Mouse (Mus musculus) regulatory T cell (primary cell): Measurements from ENCODE around the gene Myt1l.

Experiments used
- in situ Hi-C: fragments of 300-600 bp; cut with MboI, MseI; formaldehyde crosslinking; loops from one replicate; pipeline ENCODE4 v1.15.1; 2025; ENCODE audit warnings: high pct_unique_total_duplicates

Gene Myt1l

DNA sequence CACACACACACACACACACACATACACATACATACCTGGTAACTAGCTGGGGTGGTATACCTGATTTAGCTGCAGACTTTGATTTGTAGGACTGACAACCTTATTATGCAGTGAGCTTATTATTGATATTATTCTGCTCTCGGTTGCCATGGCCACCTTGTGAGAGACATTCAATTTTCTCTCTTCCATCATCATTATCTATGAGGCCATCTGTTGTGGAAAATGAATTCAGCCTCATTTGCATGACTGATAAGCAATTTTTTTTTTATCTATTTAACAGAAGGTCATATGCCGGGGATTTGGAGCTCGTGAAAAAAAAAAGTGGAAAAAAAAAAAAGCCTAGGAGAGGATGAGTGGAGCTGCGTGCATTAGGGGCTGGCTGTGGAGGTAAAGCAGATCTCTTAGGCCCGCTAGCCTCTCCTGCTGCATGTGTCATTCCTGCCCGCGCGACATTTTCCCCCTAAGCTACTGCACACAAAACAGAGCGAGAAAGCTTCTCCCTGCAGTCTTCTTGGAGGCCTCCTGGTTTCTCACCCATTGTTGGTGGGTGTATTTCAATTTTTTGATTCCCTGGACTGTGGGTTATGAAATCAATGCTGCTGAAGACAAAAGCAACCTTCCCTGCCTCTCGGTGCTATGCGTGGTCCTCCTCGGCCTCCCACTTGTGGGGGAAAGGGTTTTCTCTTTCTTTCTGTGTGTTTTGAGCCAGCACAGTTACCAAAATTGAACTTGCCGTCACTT is at the start of gene Myt1l:
TSS of gene Myt1l (plus strand) at position 354 of the 741 bp plus-strand sequence.
- in situ Hi-C loops, result no loop called here

DNA sequence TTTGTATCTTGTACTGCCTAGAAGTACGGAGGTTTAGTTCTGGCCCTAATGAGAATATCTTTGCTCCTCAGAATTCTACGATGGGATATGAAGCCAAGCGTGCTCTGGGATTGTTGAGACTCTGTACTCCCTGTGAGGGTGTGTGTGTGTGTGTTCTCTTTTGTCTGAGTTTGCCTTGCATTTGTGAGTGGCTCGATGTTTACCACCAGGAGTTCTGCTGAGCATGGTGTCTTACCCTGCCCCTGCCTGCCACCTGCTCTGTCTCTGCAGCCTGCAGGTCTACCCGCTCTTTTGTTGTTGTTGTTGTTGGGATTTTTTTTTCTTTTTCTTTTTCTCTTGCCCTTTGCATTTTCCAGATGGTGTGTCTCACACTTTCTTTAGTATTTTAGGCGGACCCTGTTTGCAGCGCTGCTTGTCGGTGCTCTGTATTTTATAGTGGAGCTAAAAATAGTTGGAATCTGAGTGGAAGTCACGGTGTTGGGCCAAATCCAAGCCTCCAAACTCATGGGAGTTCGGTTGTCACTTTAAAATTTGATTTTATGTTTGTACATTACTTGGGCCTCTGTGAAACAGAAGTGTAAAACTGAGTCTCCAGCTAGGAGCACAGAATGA is 41.7 kb upstream of the Myt1l start:
- in situ Hi-C loops, result no loop called here

GRCm38 (mm10) chr12:29526236-29526644 is 1.9 kb upstream of the Myt1l start:
- in situ Hi-C loops, result no loop called here

GRCm38 (mm10) chr12:29527048-29527761 is 979 bp upstream of the Myt1l start:
- in situ Hi-C loops, result no loop called here

- in situ Hi-C loops, result no loop called here
Measured at GRCm38 (mm10) chr12:29530241-29530725, 2.1 kb downstream of the Myt1l start.

GRCm38 (mm10) chr12:29530823-29531222 is 2.6 kb downstream of the Myt1l start:
- in situ Hi-C loops, result no loop called here

GRCm38 (mm10) chr12:29533071-29533876 is 5.1 kb downstream of the Myt1l start:
- in situ Hi-C loops, result no loop called here

DNA sequence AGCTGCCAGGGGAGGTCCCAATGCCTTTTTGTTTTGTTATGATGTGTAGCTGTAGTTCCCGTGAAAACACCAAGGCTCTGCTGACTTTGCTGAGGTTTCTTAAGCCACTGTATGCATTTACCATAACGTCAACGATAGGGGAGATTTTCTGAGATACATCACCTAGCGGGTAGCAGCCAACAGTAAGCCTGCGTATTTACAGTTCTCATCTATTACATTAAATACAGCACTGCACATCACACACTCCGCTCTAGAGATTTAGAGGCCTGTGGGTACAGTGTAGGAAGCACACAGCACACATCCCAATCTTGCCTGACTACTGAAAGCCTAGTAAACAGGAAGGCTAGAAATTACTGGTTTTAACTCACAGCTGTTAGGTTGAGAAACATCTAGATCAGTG is 6.1 kb downstream of the Myt1l start:
- in situ Hi-C loops, result no loop called here

DNA sequence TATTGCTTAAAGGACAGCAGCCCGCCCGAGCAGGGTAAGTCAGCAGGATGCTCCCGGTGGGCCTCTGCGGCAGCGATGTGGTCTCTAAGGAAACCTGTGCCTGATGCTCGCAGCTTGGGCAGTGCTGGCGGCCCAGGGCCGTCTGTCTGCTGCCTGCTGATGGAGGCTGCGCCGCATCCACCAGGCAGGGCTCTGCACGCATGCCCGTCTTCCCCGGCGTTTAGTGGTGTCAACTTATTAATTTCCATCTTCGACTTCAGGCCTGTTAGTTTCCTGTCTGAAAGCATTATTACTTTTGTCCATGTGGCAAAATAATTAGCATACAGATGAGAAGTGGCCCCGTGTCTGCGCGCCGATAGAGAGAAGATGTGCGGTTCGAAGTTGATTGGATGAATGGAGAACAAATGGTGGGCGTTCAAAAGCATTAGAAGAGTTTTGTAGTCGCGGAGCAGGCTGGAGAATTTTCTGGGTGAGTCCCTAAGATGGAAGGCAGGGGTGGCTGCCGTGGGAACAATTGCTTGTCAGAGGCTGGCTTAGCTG is 6.6 kb downstream of the Myt1l start:
- in situ Hi-C loops, result no loop called here

GRCm38 (mm10) chr12:29537916-29538315 is 9.7 kb downstream of the Myt1l start:
- in situ Hi-C loops, result no loop called here

DNA sequence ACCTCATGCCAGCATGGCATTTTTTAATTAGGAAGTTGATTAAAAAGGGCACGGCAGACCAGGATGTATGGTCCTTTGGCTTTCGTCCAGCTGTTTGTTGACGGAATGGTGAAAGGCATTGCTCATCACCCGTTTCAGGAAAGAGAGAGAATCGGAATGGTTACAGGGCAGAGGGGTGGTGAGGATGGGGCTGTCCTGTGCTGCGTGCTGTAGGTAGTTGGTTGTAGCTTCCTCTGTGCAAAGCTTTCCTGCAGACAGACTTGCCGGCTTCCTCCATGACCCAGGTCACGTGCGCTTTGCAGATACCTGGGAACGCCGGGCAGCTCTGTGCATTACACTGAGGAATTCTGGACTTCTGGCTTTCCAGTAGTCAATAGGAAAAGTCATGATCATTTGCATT is 10.3 kb downstream of the Myt1l start:
- in situ Hi-C loops, result no loop called here

DNA sequence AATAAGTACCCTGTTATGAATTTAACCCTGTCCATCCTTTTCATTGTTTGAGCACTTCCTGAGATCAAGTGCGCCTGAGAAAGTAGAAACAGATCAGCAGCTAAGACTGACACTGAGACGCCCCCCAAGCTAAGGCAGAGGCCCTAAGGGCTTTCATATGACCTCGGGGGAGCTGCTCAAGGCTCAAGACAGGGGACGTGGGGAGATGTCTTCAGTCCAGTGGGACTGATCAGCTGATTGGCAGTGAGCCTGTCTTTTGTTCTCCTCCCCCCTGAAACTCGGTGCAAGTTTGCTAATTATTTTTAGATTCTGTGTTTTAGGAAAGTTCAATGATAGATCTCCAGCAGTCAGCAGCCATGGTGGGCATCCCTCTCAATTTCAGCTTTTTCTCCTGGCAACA is 10.9 kb downstream of the Myt1l start:
- in situ Hi-C loops, result no loop called here

DNA sequence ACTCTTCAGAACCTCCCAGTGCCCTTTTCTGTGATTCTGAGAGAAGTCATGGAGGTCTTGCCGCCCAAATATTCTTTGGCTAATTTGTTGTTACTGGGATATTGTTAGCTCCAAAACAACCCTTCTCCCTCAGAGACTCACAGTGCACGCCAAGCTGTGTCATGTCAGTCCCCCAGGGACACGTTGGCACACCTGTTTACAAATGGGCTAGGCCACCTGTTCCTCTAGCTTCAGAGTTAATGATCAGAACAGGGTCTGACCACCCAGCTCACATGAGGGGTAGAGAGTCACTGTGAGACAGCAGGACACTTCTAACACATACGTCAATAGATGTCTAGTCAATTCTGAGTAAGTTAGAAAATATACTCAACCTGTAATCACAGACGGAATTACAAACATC is 12.6 kb downstream of the Myt1l start:
- in situ Hi-C loops, result no loop called here

- in situ Hi-C loops, result no loop called here
Measured at GRCm38 (mm10) chr12:29546073-29546472, 17.9 kb downstream of the Myt1l start.

DNA sequence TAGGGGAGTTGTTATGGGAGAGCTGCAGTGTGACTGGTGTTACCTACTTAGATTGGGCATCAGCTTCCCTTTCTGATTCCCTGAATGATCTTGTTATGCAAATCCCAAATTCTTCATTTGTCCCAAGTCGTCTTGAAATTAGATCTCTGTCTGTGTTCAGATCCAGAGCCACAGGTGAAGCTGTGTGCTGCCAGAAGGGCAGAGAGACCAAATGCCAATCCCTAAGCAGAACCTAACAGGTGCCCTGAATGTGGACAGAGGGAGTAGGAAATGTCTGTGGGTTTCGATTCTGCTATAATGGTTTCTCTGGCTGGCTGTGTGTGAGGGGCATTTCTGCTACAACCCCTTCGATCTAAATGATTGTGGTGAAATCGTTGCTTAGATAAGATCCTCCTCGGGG is 18.9 kb downstream of the Myt1l start:
- in situ Hi-C loops, result no loop called here

- in situ Hi-C loops, result no loop called here
Measured at GRCm38 (mm10) chr12:29547755-29548154, 19.6 kb downstream of the Myt1l start.

DNA sequence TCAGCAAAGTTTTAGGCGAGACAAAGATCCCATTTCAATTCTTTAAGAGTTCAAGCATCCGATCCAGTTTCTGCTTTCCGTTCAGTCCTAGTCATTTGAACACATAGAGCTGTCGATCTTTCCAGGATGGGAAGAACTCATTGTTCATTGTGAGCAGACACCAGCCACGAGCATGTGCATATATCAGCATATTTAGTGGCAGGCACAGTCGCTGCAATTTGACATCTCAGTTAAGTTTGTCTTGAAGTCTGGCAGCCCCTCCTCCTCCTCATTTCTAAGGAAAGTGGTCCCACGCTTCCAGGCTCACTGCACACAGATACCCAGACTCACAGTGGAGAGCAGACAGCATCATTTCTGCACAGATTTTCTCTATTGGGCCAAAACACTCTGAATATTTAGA is 25.0 kb downstream of the Myt1l start:
- in situ Hi-C loops, result no loop called here

DNA sequence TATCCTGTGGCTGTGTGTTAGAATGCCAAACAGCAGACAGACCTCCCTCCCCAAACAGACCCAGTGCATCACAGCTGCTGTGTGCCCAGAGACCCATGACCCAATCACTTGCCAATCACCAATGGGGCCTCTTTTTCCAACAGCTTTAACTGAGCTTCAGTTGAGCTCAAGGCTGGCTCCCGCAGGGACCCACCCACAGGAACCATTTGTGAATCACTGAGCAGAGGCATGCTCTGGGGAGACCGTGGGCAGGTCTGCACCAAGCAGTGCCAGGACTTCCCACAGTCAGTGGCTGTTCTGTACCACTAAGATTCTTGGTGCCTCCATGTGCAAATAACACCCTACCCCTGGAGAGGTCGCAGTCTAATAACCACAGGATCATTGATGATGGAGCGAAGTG is 27.5 kb downstream of the Myt1l start:
- in situ Hi-C loops, result no loop called here

GRCm38 (mm10) chr12:29556408-29556807 is 28.2 kb downstream of the Myt1l start:
- in situ Hi-C loops, result no loop called here

DNA sequence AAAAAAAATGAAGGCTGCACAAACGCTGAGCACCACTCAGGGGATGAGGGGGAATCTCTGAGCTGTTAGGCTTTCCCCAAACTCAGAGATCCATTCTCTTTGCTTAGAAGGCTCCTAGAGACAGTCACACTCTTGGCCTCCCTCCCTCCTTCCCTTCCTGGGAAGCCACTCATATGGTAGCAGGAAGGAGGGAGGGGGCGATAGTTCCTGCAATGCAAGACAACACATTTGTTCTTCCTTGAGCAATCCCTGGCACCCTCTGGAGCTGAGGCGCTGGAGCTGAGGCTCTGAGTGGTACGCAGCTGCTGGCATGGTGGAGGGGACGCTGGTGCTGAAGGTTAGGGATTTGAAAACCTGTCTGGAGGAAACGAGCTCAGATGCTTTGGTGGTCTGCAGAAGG is 28.7 kb downstream of the Myt1l start:
- in situ Hi-C loops, result no loop called here

DNA sequence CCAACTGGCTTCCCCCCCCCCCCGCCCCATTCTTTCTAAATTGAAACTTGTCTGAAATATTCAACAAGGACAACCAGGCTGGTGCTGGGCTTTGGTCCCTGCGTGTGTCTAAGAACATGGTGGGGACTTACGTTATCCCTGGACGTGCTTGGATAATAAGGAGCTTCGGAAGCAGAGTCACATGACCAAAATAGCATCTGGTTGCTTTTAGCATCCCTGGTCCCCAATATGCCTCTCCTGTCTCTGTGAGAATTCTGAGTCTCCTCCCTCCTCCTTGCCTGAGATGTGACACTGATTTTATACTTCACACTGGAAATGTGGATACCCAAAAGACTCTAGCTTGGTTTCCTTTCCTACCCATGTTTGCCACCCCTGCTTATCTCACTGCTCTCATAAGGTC is 31.6 kb downstream of the Myt1l start:
- in situ Hi-C loops, result no loop called here

DNA sequence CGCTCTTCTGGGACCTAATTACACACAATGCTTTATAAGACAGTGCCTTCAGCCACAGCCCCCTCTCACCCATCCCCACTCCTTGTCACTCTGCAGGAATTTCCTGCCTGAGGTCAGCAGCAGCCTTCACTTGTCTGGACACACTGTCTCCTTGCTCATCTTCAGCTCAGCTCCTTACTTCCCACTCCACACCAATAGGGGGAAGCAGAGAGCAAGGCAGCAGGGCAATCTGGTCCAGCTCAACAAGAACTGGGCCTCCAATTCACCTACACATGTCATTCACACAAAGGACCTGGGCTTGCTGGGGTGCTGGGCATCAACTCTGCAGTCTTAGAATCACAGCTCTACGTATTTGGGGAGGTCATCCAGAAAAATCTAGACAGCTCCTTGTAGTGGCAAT is 33.0 kb downstream of the Myt1l start:
- in situ Hi-C loops, result no loop called here
